Mouse (Mus musculus): ENCODE measurements around the gene Serpina3f.
"Not testable (repeated sequence)": the region's sequence is repeated elsewhere in the genome, so short reads cannot be mapped to it uniquely, and the experiment has no call there.

The Serpina3f gene

GRCm38 (mm10) chr12:104214445-104214753 lies at the start of gene Serpina3f:
Gene Serpina3f, plus strand, starts transcription at chr12:104214544.
- DNase-seq: no peak

GRCm38 (mm10) chr12:104174747-104175146 lies 39.6 kb upstream of the Serpina3f start:
- no peak for DNase-seq

- no peak for DNase-seq
These were observed 38.7 kb upstream of the Serpina3f start for GRCm38 (mm10) chr12:104175636-104176035.

- no peak for DNase-seq
These were observed 35.8 kb upstream of the Serpina3f start for GRCm38 (mm10) chr12:104178577-104178976.

GRCm38 (mm10) chr12:104178987-104179386 lies 35.4 kb upstream of the Serpina3f start:
- DNase-seq: no peak

- no peak for DNase-seq
These were observed 29.3 kb upstream of the Serpina3f start for GRCm38 (mm10) chr12:104185046-104185445.

GRCm38 (mm10) chr12:104186041-104186581 lies 28.2 kb upstream of the Serpina3f start:
- no peak for DNase-seq

GRCm38 (mm10) chr12:104189246-104189645 lies 25.1 kb upstream of the Serpina3f start:
- DNase-seq: no peak

GRCm38 (mm10) chr12:104190852-104191251 lies 23.5 kb upstream of the Serpina3f start:
- DNase-seq: no peak

GRCm38 (mm10) chr12:104209149-104209548 lies 5.2 kb upstream of the Serpina3f start:
- DNase-seq: no peak

- DNase-seq: no peak
These were observed 4.5 kb upstream of the Serpina3f start for GRCm38 (mm10) chr12:104209802-104210201.

GRCm38 (mm10) chr12:104213689-104214444 lies 477 bp upstream of the Serpina3f start:
- no peak for DNase-seq

GRCm38 (mm10) chr12:104215249-104215648 lies 905 bp downstream of the Serpina3f start:
- DNase-seq: no peak

- DNase-seq: no peak
These were observed 7.3 kb downstream of the Serpina3f start for GRCm38 (mm10) chr12:104221616-104222015.

- no peak for DNase-seq
These were observed 9.3 kb downstream of the Serpina3f start for GRCm38 (mm10) chr12:104223690-104224089.

GRCm38 (mm10) chr12:104224598-104225300 lies 10.4 kb downstream of the Serpina3f start:
- DNase-seq: no peak

GRCm38 (mm10) chr12:104230762-104231161 lies 16.4 kb downstream of the Serpina3f start:
- DNase-seq: no peak

- no peak for DNase-seq
These were observed 21.6 kb downstream of the Serpina3f start, which contains the start of gene Serpina3g for GRCm38 (mm10) chr12:104235915-104236314. Gene Serpina3g, plus strand, starts transcription at chr12:104236245.

GRCm38 (mm10) chr12:104238048-104238447 lies 23.7 kb downstream of the Serpina3f start:
- not testable (repeated sequence) for DNase-seq

- DNase-seq: no peak
These were observed 29.0 kb downstream of the Serpina3f start for GRCm38 (mm10) chr12:104243307-104243706.

- DNase-seq: no peak
These were observed 30.7 kb downstream of the Serpina3f start for GRCm38 (mm10) chr12:104245092-104245491.

- DNase-seq: no peak
These were observed 31.3 kb downstream of the Serpina3f start for GRCm38 (mm10) chr12:104245595-104245994.

GRCm38 (mm10) chr12:104247553-104248002 lies 33.2 kb downstream of the Serpina3f start:
- no peak for DNase-seq

- no peak for DNase-seq
These were observed 33.9 kb downstream of the Serpina3f start for GRCm38 (mm10) chr12:104248231-104248630.

Measured in cerebellum, postnatal 36 days (tissue).